Mouse (Mus musculus): ENCODE data around the gene Ptpn6. TPM values are rescaled to one million over a fixed set of nuclear protein-coding genes. Genes with fewer than 3 reads are reported as not detected.

Gene Ptpn6
- polyA plus RNA-seq, 1 experiment from 2014 or later: 4.9 TPM

DNA sequence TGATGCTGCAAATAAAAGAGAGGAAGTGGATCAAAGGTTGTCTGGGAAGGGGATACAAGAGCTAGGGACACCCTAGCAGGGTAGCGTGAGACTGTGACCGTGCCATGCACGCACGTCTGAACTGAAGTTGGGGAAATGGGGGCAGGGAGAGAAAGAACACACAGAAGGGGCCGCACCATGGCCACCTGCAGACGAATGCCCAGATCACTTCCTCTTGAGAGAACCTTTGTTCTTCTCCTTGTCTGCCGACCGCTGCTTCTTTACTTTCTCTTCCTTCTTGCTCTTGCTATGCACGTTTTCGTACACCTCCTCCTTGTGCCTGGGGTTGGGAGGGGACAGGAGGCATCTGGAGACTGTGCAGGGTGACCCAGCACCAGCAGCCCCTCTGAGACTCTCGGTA, 17.6 kb downstream of the Ptpn6 start:
- Histone ChIP-seq H3K27ac (ENCODE audit: low read depth, low read length) (no peak overlapping the region), H3K4me1 (ENCODE audit: control insufficient read depth, insufficient read depth, low read depth, low read length) (no peaks in the 10 kb centered on the region), H3K9me3 (ENCODE audit: control insufficient read depth, low read length) (no peaks in the 10 kb centered on the region), H3K9ac (ENCODE audit: low read depth, low read length) (no peak overlapping the region), H3K27me3 (replicated peaks; ENCODE audit: control insufficient read depth, insufficient read depth, low read length) (no peaks in the 10 kb centered on the region), H3K4me3 (ENCODE audit: low read length) (no peak overlapping the region), H3K4me2 (ENCODE audit: low read length) (no peak overlapping the region), H3K36me3 (ENCODE audit: control insufficient read depth, insufficient read depth, low read length) (peaks cover 17% of the 10 kb centered on the region)
- WGBS: 65% methylated on average over 11 of the region's 11 CpGs
- ATAC-seq: no peak

DNA sequence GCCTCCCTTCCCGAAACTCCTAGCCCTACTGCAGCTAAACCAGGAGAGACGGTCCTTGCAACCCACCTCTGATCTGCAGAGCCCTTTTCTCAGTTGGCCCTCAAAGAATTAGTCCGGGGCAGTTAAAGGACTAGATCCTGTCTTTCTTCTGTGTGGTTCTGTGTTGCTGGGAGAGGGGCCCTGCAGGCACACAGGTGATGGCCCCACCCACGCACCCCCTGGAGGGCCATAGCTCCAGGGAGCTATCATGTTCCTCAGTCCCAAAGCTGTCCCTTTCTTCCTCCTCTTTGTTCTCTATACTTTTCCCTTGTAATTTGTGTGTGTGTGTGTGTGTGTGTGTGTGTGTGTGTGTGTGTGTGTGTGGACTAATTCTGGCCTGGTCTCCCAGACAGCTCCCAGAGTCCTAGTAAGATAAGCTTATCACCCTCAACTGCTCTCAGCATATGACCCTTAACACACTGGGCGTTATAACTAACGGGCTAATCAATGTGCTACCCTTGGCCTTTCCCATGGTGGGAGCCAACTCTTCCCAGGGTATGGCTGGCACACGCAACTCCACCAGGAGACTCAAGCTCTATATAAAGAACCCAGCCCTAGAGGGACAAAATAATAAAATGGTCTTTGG, 19.0 kb downstream of the Ptpn6 start:
- H3K36me3 ChIP-seq (ENCODE audit: control insufficient read depth, insufficient read depth, low read length): peaks cover 26% of the 10 kb centered on the region
- no peak overlapping the region for H3K27ac ChIP-seq (ENCODE audit: low read depth, low read length)
- H3K4me1 ChIP-seq (ENCODE audit: control insufficient read depth, insufficient read depth, low read depth, low read length): no peaks in the 10 kb centered on the region
- WGBS: 81% methylated on average over 7 of the region's 7 CpGs
- no peaks in the 10 kb centered on the region for H3K27me3 ChIP-seq (replicated peaks; ENCODE audit: control insufficient read depth, insufficient read depth, low read length)
- H3K9me3 ChIP-seq (ENCODE audit: control insufficient read depth, low read length): no peaks in the 10 kb centered on the region
- no peak overlapping the region for H3K9ac ChIP-seq (ENCODE audit: low read depth, low read length)
- no peak overlapping the region for H3K4me3 ChIP-seq (ENCODE audit: low read length)
- no peak overlapping the region for H3K4me2 ChIP-seq (ENCODE audit: low read length)
- ATAC-seq: no peak

DNA sequence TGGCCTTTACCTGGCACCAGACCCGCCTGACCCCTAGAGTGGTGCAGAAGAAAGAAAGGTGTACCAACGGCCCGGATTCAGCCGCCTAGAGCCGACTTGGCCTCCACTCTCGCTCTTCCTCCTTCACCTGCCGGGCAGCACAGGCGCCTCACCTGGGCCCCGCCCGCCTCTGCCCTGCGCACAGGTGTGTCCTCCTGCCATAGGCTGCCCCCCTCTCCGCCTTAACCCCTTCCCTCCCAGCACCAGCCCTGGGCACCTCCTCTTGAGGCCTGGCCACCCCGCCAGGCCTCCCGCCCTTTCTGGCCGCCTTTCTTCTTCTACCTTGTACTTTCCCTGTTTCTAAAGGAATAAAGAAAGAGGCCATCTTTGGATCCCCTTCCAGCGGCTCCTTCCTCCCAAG, 19.8 kb downstream of the Ptpn6 start:
- no peaks in the 10 kb centered on the region for H3K27me3 ChIP-seq (replicated peaks; ENCODE audit: control insufficient read depth, insufficient read depth, low read length)
- no peak overlapping the region for H3K4me2 ChIP-seq (ENCODE audit: low read length)
- peaks cover 26% of the 10 kb centered on the region for H3K36me3 ChIP-seq (ENCODE audit: control insufficient read depth, insufficient read depth, low read length)
- H3K4me3 ChIP-seq (ENCODE audit: low read length): no peak overlapping the region
- no peak overlapping the region for H3K9ac ChIP-seq (ENCODE audit: low read depth, low read length)
- H3K9me3 ChIP-seq (ENCODE audit: control insufficient read depth, low read length): no peaks in the 10 kb centered on the region
- no peak overlapping the region for H3K27ac ChIP-seq (ENCODE audit: low read depth, low read length)
- peaks cover 4% of the 10 kb centered on the region for H3K4me1 ChIP-seq (ENCODE audit: control insufficient read depth, insufficient read depth, low read depth, low read length)
- ATAC-seq: no peak
- 64% methylated on average over 16 of the region's 16 CpGs for WGBS

DNA sequence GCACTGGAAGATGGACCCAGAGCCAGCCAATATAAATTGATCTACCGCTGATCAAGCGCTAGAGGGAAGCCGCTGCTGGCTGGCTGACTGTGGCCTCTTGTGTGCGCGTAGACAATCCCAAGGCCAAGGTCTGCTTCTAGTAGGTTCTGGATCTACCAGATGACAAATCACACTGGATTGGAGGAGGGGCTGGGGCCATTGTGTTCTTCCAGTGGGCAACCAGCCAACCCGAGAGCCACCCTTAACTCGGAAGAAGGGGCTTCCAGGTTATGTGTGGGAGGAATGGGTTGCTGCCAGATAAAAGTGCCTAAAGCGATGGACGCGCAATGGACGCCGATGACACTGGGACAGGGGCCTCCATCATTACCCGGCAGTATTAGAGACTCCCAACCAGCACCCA, 20.5 kb downstream of the Ptpn6 start:
- ATAC-seq: no peak
- Histone ChIP-seq H3K27me3 (replicated peaks; ENCODE audit: control insufficient read depth, insufficient read depth, low read length) (no peaks in the 10 kb centered on the region), H3K9ac (ENCODE audit: low read depth, low read length) (no peak overlapping the region), H3K4me3 (ENCODE audit: low read length) (no peak overlapping the region), H3K9me3 (ENCODE audit: control insufficient read depth, low read length) (no peaks in the 10 kb centered on the region), H3K27ac (ENCODE audit: low read depth, low read length) (no peak overlapping the region), H3K4me1 (ENCODE audit: control insufficient read depth, insufficient read depth, low read depth, low read length) (peaks cover 12% of the 10 kb centered on the region), H3K4me2 (ENCODE audit: low read length) (no peak overlapping the region), H3K36me3 (ENCODE audit: control insufficient read depth, insufficient read depth, low read length) (peaks cover 26% of the 10 kb centered on the region)
- 84% methylated on average over 13 of the region's 13 CpGs for WGBS

DNA sequence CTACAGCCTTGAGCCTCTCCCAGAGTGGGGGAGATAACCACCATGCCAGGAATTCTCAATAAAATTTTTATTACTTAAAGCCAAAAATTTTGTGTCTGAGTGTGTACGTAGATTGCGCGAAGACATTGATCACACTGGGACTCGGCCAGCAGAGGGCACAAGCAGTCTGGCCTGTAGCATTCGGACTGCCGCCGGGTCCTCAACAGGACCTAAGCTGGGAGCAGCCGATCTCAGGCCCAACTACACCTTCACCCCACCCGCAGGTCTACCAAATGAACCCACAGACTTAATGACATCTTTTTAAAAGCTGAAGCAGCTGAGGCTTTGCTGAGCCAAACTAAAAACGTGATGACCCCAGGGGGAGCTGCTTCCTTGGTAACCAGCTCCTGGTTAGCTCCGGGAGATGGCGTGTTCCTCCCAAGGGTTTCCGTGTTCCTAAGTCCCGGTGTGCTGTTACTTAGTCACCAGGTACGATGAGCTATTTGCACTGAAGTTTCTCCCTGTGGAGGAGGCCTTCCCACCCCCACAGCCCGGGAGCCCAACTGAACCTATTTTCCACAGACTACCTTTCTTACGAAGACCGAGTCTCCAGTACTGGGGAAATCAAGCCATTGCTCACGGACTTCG, 21.5 kb downstream of the Ptpn6 start:
- H3K4me3 ChIP-seq (ENCODE audit: low read length): no peak overlapping the region
- peaks cover 15% of the 10 kb centered on the region for H3K4me1 ChIP-seq (ENCODE audit: control insufficient read depth, insufficient read depth, low read depth, low read length)
- H3K36me3 ChIP-seq (ENCODE audit: control insufficient read depth, insufficient read depth, low read length): peaks cover 26% of the 10 kb centered on the region
- no peak for ATAC-seq
- no peak overlapping the region for H3K4me2 ChIP-seq (ENCODE audit: low read length)
- H3K27ac ChIP-seq (ENCODE audit: low read depth, low read length): 0 out of 2 replicates have a peak overlapping the region, but pooled peaks have one; percentile 3
- H3K9me3 ChIP-seq (ENCODE audit: control insufficient read depth, low read length): no peaks in the 10 kb centered on the region
- no peak overlapping the region for H3K9ac ChIP-seq (ENCODE audit: low read depth, low read length)
- H3K27me3 ChIP-seq (replicated peaks; ENCODE audit: control insufficient read depth, insufficient read depth, low read length): no peaks in the 10 kb centered on the region
- WGBS: 61% methylated on average over 20 of the region's 20 CpGs

DNA sequence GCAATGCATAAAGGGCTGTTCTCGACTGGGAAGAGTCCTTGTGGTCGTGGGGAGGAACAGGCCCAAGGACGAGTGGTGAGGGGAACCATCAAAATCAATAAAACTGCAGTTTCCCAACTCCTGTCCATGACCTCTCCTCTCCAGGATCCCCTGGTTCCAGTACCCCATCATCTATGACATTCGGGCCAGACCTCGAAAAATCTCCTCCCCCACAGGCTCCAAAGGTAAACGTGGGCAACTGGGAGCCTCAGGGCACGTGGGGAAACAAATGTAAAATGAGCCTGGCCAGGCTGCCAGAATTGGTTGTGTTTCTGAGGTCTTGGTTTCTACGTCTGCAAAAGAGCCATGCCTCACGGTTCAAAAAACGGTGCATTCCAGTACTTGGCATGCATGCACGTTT, 25.6 kb downstream of the Ptpn6 start:
- peaks cover 30% of the 10 kb centered on the region for H3K4me1 ChIP-seq (ENCODE audit: control insufficient read depth, insufficient read depth, low read depth, low read length)
- H3K9me3 ChIP-seq (ENCODE audit: control insufficient read depth, low read length): no peaks in the 10 kb centered on the region
- peak overlapping the region; percentile 92 for H3K4me3 ChIP-seq (ENCODE audit: low read length)
- peak overlapping the region; percentile 95 for H3K4me2 ChIP-seq (ENCODE audit: low read length)
- peaks cover 26% of the 10 kb centered on the region for H3K36me3 ChIP-seq (ENCODE audit: control insufficient read depth, insufficient read depth, low read length)
- H3K9ac ChIP-seq (ENCODE audit: low read depth, low read length): peak overlapping the region; percentile 93
- H3K27me3 ChIP-seq (replicated peaks; ENCODE audit: control insufficient read depth, insufficient read depth, low read length): no peaks in the 10 kb centered on the region
- WGBS: 13% methylated on average over 11 of the region's 11 CpGs
- no peak for ATAC-seq
- peak overlapping the region; percentile 87; the same call in 1 of the 2 replicates for H3K27ac ChIP-seq (ENCODE audit: low read depth, low read length)

DNA sequence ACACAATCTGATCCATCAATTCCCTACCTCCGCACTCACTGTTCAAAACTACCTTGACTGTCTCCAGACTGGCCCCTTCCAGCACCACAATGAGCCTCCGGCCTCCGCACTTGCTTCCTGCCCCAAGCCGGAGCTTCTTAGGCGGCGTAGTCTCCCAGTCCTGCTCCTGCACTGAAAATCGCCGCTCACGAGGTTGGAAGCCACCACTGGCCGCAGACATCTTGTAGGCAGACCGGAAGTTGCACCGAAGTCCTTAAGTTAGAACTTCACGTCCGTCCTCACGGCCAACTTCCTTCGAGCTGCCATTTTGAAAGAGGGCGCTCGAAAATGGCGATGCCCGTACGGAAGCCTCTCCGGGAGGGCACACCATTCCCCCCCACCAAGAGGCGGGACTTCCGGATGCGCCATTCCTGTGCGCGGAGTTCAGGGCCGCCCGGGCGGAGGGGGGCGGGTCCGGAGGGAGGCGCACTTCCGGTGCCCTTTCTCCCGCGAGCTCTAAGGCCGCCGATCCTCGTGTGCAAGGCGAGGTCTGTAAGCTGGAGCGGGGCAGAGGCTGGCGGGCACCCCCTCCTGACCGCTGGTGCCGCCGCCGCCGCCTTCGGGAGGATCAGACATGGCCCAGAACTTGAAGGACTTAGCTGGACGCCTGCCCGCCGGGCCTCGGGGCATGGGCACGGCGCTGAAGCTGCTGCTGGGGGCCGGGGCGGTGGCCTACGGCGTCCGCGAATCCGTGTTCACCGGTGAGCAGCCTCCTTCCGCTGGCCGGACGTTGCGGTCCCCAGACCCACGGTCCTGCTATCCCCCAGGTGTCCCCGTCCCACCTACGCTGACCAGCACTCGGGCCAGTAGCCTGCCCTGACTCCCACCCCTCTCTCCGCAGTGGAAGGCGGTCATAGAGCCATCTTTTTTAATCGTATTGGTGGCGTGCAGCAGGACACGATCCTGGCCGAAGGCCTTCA, 26.4 kb downstream of the Ptpn6 start, which contains the start of the genes Emg1 and Phb2:
Emg1 (minus strand) TSS at position 355 of the 959 bp plus-strand sequence.
Phb2 (plus strand) TSS at position 513 of the 959 bp plus-strand sequence.
- peak; percentile 97 for ATAC-seq
- under 1% methylated on average over 53 of the region's 76 CpGs for WGBS
- H3K4me1 ChIP-seq (ENCODE audit: control insufficient read depth, insufficient read depth, low read depth, low read length): peaks cover 30% of the 10 kb centered on the region
- peak within 1 kb of the TSS; percentile 92 for H3K4me3 ChIP-seq (ENCODE audit: low read length)
- H3K9me3 ChIP-seq (ENCODE audit: control insufficient read depth, low read length): no peaks in the 10 kb centered on the region
- peaks cover 19% of the 10 kb centered on the region for H3K36me3 ChIP-seq (ENCODE audit: control insufficient read depth, insufficient read depth, low read length)
- H3K27me3 ChIP-seq (replicated peaks; ENCODE audit: control insufficient read depth, insufficient read depth, low read length): no peaks in the 10 kb centered on the region
- H3K4me2 ChIP-seq (ENCODE audit: low read length): peak within 1 kb of the TSS; percentile 95
- peak within 1 kb of the TSS; percentile 87 for H3K27ac ChIP-seq (ENCODE audit: low read depth, low read length)
- peak within 1 kb of the TSS; percentile 93 for H3K9ac ChIP-seq (ENCODE audit: low read depth, low read length)

DNA sequence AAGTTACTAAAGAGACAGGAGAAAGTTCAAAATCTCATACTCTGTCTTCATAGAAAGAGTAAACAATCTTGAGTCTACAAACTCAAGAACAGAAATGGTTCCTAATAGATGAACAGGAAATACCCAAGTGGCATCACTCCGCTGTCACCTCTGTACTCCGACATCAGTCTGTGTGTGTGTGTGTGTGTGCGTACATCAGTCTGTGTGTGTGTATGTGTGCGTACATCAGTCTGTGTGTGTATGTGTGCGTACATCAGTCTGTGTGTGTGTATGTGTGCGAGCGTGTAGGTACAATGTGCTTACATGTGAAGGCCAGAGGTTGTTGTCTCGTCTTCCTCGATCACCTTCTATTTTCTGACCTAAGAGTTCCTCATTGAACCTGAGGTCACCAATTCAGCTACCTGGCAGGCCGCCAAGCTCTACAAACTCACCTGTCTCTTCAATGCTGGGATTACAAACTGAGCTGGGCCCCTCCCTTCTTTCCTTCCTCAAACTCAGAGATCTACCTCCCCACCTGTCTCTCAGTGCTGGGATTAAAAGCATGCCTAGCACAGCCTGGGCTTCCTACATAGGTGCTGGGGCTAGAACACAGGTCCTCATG, 30.1 kb downstream of the Ptpn6 start:
- H3K27ac ChIP-seq (ENCODE audit: low read depth, low read length): no peak overlapping the region
- H3K4me3 ChIP-seq (ENCODE audit: low read length): no peak overlapping the region
- no peak overlapping the region for H3K9ac ChIP-seq (ENCODE audit: low read depth, low read length)
- no peak overlapping the region for H3K4me2 ChIP-seq (ENCODE audit: low read length)
- H3K36me3 ChIP-seq (ENCODE audit: control insufficient read depth, insufficient read depth, low read length): peaks cover 15% of the 10 kb centered on the region
- ATAC-seq: no peak
- no peaks in the 10 kb centered on the region for H3K27me3 ChIP-seq (replicated peaks; ENCODE audit: control insufficient read depth, insufficient read depth, low read length)
- no peaks in the 10 kb centered on the region for H3K9me3 ChIP-seq (ENCODE audit: control insufficient read depth, low read length)
- peaks cover 22% of the 10 kb centered on the region for H3K4me1 ChIP-seq (ENCODE audit: control insufficient read depth, insufficient read depth, low read depth, low read length)
- 96% methylated on average over 10 of the region's 10 CpGs for WGBS
